Mouse (Mus musculus) MEL (cell line): ENCODE results near the gene Nmnat3.

Experiments
- CTCF ChIP-seq, 3 experiments: IDR thresholded peaks in 2 of 3; conservative IDR thresholded peaks in 1 of 3; 2 replicates each; pipeline ENCODE4 v1.5.1; 2011 to 2012; ENCODE audit warnings: low read length in 3 of 3, low read depth in 2 of 3, mild to moderate bottlenecking in 2 of 3, improper control_type of control experiment in 1 of 3, inconsistent platforms in 1 of 3, mixed read lengths in 1 of 3, moderate library complexity in 1 of 3; ENCODE audit not compliant: control insufficient read depth in 1 of 3, insufficient read depth in 1 of 3, poor library complexity in 1 of 3, severe bottlenecking in 1 of 3
- EP300 ChIP-seq, 2 experiments: IDR thresholded peaks; 2 replicates each; pipeline ENCODE4 v1.6.1; 2011; ENCODE audit warnings: improper control_type of control experiment in 2 of 2, low read length in 2 of 2, low read depth in 1 of 2, mild to moderate bottlenecking in 1 of 2
- ETS1 ChIP-seq: IDR thresholded peaks from 2 replicates; pipeline ENCODE4 v1.6.1; 2012; ENCODE audit warnings: low read depth, mild to moderate bottlenecking, inconsistent platforms, low read length, improper control_type of control experiment, moderate library complexity
- MAZ ChIP-seq: IDR thresholded peaks from 2 replicates; pipeline ENCODE4 v1.6.1; 2012; ENCODE audit warnings: low read depth, mild to moderate bottlenecking, inconsistent platforms, low read length, improper control_type of control experiment
- USF1 ChIP-seq: IDR thresholded peaks from 2 replicates; pipeline ENCODE4 v1.6.1; 2014; ENCODE audit warnings: low read depth, mild to moderate bottlenecking, inconsistent platforms, low read length, improper control_type of control experiment, moderate library complexity
- USF2 ChIP-seq, 2 experiments: IDR thresholded peaks; 2 replicates each; pipeline ENCODE4 v1.6.1; 2011 to 2012; ENCODE audit warnings: improper control_type of control experiment in 2 of 2, low read length in 2 of 2, borderline replicate concordance in 1 of 2, inconsistent platforms in 1 of 2, low read depth in 1 of 2, mild to moderate bottlenecking in 1 of 2; ENCODE audit not compliant: insufficient read depth in 1 of 2

DNA sequence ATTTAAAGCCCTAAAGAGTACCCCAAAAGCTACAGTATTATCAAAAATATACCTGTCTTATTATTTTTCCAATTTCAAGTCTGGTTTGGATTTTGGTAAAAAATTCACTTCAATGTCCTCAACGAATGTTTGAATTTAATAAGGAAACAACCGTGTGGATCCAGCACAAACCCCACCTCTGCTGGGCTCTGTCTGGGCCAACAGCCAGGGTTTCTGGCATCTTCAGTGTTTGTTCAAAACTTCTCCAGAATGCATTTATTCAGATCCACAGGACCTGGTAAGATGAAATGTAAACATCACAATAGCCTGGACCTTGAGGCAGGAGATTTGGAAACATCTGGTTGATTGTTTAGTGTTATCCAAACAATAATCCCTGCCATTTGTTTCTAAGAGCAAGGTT, 42.0 kb upstream of the Nmnat3 start:
- TF ChIP-seq USF1 (no peak), USF2 (IDR thresholded peaks at IDR 0.05; ENCODE audit: borderline replicate concordance in 1 of 2, insufficient read depth in 1 of 2, low read depth in 1 of 2, low read length in 2 of 2) (no peak), EP300 (IDR thresholded peaks at IDR 0.05; ENCODE audit: low read depth in 1 of 2, low read length in 2 of 2) (no peak), MAZ (no peak), ETS1 (no peak), CTCF (IDR thresholded peaks at IDR 0.05 in 2 of 3, conservative IDR thresholded peaks at IDR 0.05 in 1 of 3; ENCODE audit: control insufficient read depth in 1 of 3, insufficient read depth in 1 of 3, low read depth in 2 of 3, low read length in 3 of 3, poor library complexity in 1 of 3, severe bottlenecking in 1 of 3) (no peak)
